Mouse (Mus musculus): ENCODE data around the gene Prps1l3. TPM values are rescaled to one million over a fixed set of nuclear protein-coding genes. Genes with fewer than 3 reads are reported as not detected.
A peak's percentile ranks its signal among the peaks of the same experiment; 100 is the strongest.
"Not testable (repeated sequence)": the region's sequence is repeated elsewhere in the genome, so short reads cannot be mapped to it uniquely, and the experiment has no call there.

The Prps1l3 gene
- polyA plus RNA-seq, 1 experiment = 20.8 TPM

DNA sequence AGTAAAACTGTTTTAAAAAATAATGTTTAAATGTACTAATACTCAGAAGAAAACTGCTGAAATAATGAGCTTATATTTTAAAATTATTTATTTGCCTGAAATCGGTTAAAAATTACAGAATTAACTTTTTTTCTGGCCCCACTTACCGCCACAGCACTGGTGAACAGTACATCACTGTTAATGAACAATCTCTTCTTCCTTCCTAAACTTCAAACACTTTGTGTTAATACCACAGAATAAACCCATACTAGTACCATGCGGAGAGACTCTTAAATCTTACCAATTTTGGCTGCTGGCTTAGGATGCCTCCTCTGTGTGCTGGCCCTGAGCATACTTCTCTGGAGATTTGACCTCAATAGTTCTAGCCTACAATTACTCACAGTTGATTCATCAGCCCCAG, 28.3 kb upstream of the Prps1l3 start:
- TF ChIP-seq CTCF (IDR thresholded peaks at IDR 0.05; ENCODE audit: borderline replicate concordance, extremely low read depth, insufficient read depth, insufficient read length) (no peak), POLR2A (IDR thresholded peaks at IDR 0.05; ENCODE audit: borderline replicate concordance, extremely low read depth, insufficient read depth, insufficient read length, poor library complexity, severe bottlenecking) (no peak)
- DNase-seq (ENCODE audit: low read depth) = no peak

DNA sequence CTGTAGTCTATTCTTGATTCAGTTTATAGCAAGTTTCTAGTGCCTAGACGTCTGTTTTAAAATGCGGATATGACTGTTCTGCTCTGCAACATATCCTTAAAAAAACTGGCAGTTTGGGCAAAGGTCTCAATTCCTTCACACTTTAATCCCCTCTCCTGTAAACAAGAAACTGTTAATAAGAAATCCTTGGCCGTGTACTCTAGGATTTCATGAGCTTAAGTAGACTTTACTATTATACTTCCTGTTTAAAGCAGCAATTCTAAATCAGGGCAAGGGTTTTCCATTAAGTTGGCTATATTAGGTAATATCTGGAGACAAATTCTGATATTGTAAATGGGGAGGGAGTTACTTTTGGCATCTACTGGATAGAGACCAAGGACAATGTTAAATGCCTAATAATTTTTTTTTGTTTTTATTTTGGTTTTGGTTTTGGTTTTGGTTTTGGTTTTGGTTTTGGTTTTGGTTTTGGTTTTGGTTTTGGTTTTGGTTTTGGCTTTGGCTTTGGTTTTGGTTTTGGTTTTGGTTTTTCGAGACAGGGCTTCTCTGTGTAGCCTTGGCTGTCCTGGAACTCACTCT, 25.8 kb upstream of the Prps1l3 start:
- TF ChIP-seq POLR2A (IDR thresholded peaks at IDR 0.05; ENCODE audit: borderline replicate concordance, extremely low read depth, insufficient read depth, insufficient read length, poor library complexity, severe bottlenecking) (no peak), CTCF (IDR thresholded peaks at IDR 0.05; ENCODE audit: borderline replicate concordance, extremely low read depth, insufficient read depth, insufficient read length) (no peak)
- no peak for DNase-seq (ENCODE audit: low read depth)

GRCm38 (mm10) chr12:57211353-57212311, 18.6 kb upstream of the Prps1l3 start:
- TF ChIP-seq POLR2A (IDR thresholded peaks at IDR 0.05; ENCODE audit: borderline replicate concordance, extremely low read depth, insufficient read depth, insufficient read length, poor library complexity, severe bottlenecking) (no peak), CTCF (IDR thresholded peaks at IDR 0.05; ENCODE audit: borderline replicate concordance, extremely low read depth, insufficient read depth, insufficient read length) (no peak)

GRCm38 (mm10) chr12:57212463-57212862, 17.7 kb upstream of the Prps1l3 start:
- not testable (repeated sequence) for DNase-seq (ENCODE audit: low read depth)

More at GRCm38 (mm10) chr12:57211353-57212311, 18.6 kb upstream of the Prps1l3 start:
- peak; percentile 60 for DNase-seq (ENCODE audit: low read depth)

DNA sequence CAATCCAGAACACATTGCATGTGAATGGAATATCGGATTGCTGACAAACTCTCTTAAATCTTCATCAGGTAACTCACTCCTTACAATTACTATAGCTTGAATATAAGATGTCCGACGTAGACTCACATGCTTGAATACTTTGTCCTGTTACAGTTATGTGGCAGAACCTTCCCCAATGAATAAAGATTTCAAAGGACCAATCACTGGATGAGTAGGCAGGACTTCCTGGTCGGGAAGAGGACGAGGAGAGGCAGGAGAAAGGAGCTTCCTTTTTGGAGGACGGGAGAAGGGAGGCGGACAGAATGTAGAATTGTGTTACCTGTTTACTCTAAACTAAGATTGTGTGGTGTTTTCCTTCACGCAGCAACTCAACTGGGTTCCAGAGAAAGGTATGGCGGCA, 3.8 kb upstream of the Prps1l3 start:
- TF ChIP-seq POLR2A (IDR thresholded peaks at IDR 0.05; ENCODE audit: borderline replicate concordance, extremely low read depth, insufficient read depth, insufficient read length, poor library complexity, severe bottlenecking) (no peak), CTCF (IDR thresholded peaks at IDR 0.05; ENCODE audit: borderline replicate concordance, extremely low read depth, insufficient read depth, insufficient read length) (no peak)
- no peak for DNase-seq (ENCODE audit: low read depth)

DNA sequence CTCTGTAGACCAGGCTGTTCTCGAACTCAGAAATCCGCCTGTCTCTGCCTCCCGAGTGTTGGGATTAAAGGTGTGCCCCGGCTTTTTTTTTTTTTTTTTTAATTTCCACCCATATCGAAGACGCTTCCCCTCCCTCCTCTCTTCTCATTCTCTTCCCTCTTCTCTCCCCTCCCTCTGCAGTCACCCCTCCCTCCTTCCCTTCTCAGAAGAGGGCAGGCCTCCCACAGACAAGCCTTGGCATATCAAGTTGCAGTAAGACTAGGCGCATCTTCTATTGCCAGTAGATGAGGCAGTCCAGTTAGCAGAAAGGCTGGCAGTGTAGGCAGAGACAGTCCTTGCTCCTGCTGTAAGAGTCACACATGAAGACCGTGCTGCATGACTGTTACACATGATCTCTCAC, 2.4 kb upstream of the Prps1l3 start:
- DNase-seq (ENCODE audit: low read depth) = no peak
- no peak for TF ChIP-seq CTCF (IDR thresholded peaks at IDR 0.05; ENCODE audit: borderline replicate concordance, extremely low read depth, insufficient read depth, insufficient read length)
- no peak for TF ChIP-seq POLR2A (IDR thresholded peaks at IDR 0.05; ENCODE audit: borderline replicate concordance, extremely low read depth, insufficient read depth, insufficient read length, poor library complexity, severe bottlenecking)

GRCm38 (mm10) chr12:57229703-57230102, 509 bp upstream of the Prps1l3 start:
- DNase-seq (ENCODE audit: low read depth) = peak; percentile 4
- TF ChIP-seq POLR2A (IDR thresholded peaks at IDR 0.05; ENCODE audit: borderline replicate concordance, extremely low read depth, insufficient read depth, insufficient read length, poor library complexity, severe bottlenecking) = no peak

DNA sequence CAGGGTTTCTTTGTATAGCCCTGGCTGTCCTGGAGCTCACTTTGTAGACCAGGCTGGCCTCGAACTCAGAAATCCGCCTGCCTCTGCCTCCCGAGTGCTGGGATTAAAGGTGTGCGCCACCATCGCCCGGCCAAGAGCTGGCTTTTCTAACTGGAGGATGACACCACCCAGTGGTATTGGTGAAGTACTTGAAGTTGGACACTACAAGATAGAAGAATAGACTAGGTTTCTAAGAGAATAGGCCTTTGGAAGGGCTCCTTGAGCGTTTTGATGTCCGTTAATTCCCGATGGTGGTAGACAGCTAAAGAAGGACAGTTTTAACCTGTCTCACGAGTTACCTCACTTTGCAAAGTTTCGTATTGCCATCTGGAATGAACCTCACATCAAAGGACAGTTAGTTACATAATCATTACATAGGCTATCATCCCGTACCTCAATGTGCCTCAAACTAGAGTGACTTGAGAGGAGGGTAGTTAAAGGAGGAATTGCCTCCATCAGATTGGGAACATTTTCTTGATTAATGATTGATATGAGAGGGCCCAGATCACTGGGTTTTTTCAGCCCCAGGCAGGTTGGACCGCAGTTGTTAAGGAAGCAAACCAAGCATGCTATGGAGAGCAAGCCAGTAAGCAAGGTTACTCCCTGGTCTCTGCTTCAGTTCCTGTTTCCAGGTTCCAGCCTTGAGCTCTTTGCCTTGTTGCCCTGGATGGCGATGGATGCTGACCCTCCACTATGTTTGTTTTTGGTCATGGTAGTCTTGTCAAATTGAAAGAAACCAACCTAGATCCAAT, 1.1 kb downstream of the Prps1l3 start:
- peak; percentile 49 for DNase-seq (ENCODE audit: low read depth)
- TF ChIP-seq CTCF (IDR thresholded peaks at IDR 0.05; ENCODE audit: borderline replicate concordance, extremely low read depth, insufficient read depth, insufficient read length) (no peak), POLR2A (IDR thresholded peaks at IDR 0.05; ENCODE audit: borderline replicate concordance, extremely low read depth, insufficient read depth, insufficient read length, poor library complexity, severe bottlenecking) (no peak)

GRCm38 (mm10) chr12:57233386-57233785, 3.2 kb downstream of the Prps1l3 start:
- no peak for DNase-seq (ENCODE audit: low read depth)

GRCm38 (mm10) chr12:57243671-57244495, 13.7 kb downstream of the Prps1l3 start:
- no peak for DNase-seq (ENCODE audit: low read depth)
- no peak for TF ChIP-seq CTCF (IDR thresholded peaks at IDR 0.05; ENCODE audit: borderline replicate concordance, extremely low read depth, insufficient read depth, insufficient read length)
- no peak for TF ChIP-seq POLR2A (IDR thresholded peaks at IDR 0.05; ENCODE audit: borderline replicate concordance, extremely low read depth, insufficient read depth, insufficient read length, poor library complexity, severe bottlenecking)

More at GRCm38 (mm10) chr12:57233386-57233785, 3.2 kb downstream of the Prps1l3 start:
- TF ChIP-seq POLR2A (IDR thresholded peaks at IDR 0.05; ENCODE audit: borderline replicate concordance, extremely low read depth, insufficient read depth, insufficient read length, poor library complexity, severe bottlenecking) = no peak
- no peak for TF ChIP-seq CTCF (IDR thresholded peaks at IDR 0.05; ENCODE audit: borderline replicate concordance, extremely low read depth, insufficient read depth, insufficient read length)

- DNase-seq (ENCODE audit: low read depth) = no peak
- TF ChIP-seq CTCF (IDR thresholded peaks at IDR 0.05; ENCODE audit: borderline replicate concordance, extremely low read depth, insufficient read depth, insufficient read length) (no peak), POLR2A (IDR thresholded peaks at IDR 0.05; ENCODE audit: borderline replicate concordance, extremely low read depth, insufficient read depth, insufficient read length, poor library complexity, severe bottlenecking) (no peak)
These were observed 28.4 kb downstream of the Prps1l3 start for GRCm38 (mm10) chr12:57258572-57258971.

Data from brain, embryonic 14.5 days (tissue).